In the genomic region with DNA sequence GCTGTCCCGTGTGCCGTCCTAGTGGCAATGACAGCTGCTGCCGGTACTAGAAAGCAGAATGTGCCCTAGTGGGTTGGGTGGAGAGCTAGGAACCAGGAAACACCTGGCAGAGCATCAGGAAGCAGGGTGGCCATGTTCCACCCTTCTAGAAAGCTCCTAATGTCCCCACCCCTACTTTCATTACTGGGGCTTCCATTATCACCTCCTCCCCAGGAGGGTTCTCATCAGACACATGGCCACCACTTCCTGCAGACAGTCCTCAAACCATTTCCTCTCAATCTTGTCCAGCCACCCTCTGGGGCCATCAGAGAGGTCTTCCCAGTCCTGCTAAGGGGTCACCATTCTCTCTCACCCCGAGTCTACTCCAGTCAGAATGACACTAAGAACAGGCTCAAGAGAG, we compare ENCODE assay signal across 8 mouse cellular contexts. TPM values are rescaled to one million over a fixed set of nuclear protein-coding genes. Genes with fewer than 3 reads are reported as not detected.
DNase-seq lines count a peak whose midpoint lies in the region; ATAC-seq lines count a peak whose summit lies in the region.

No protein-coding gene starts in this region.

- peaks cover 47% of the 10 kb centered on the region for H3K4me1 ChIP-seq in kidney, embryonic 15.5 days
- 0 out of 2 replicates have a peak, but pooled peaks cover 2% of the 10 kb centered on the region for H3K4me1 ChIP-seq in brown adipose tissue, adult 24 weeks (ENCODE audit: control insufficient read depth, insufficient read depth, insufficient read length, low read length)
- peaks cover 42% of the 10 kb centered on the region for H3K4me1 ChIP-seq in hindbrain, embryonic 14.5 days (replicated peaks; ENCODE audit: control insufficient read depth, insufficient read depth, low read length)
- peaks cover 41% of the 10 kb centered on the region for H3K4me1 ChIP-seq in midbrain, embryonic 16.5 days (ENCODE audit: control insufficient read depth, insufficient read depth, low read length)

- H3K4me3 ChIP-seq in kidney, embryonic 15.5 days (replicated peaks), result peak overlapping the region; percentile 99
- H3K4me3 ChIP-seq in brown adipose tissue, adult 24 weeks (ENCODE audit: insufficient read depth, low read depth, low read length), result peak overlapping the region; percentile 59
- peak overlapping the region; percentile 92 for H3K4me3 ChIP-seq in hindbrain, embryonic 14.5 days (replicated peaks; ENCODE audit: low read length)
- H3K4me3 ChIP-seq in midbrain, embryonic 16.5 days (ENCODE audit: low read depth, low read length), result peak overlapping the region; percentile 85

- peak overlapping the region; percentile 94 for H3K27ac ChIP-seq in kidney, embryonic 15.5 days
- peak overlapping the region; percentile 84 for H3K27ac ChIP-seq in brown adipose tissue, adult 24 weeks (replicated peaks; ENCODE audit: low read depth, low read length)
- no peak overlapping the region for H3K27ac ChIP-seq in hindbrain, embryonic 14.5 days
- no peak overlapping the region for H3K27ac ChIP-seq in midbrain, embryonic 16.5 days (ENCODE audit: low read length)

- H3K9me3 ChIP-seq in kidney, embryonic 15.5 days (replicated peaks), result no peaks in the 10 kb centered on the region
- H3K9me3 ChIP-seq in hindbrain, embryonic 14.5 days (ENCODE audit: control insufficient read depth, low read length), result no peaks in the 10 kb centered on the region
- H3K9me3 ChIP-seq in midbrain, embryonic 16.5 days (replicated peaks; ENCODE audit: control insufficient read depth, low read length, poor library complexity, severe bottlenecking), result no peaks in the 10 kb centered on the region

- H3K36me3 ChIP-seq in kidney, embryonic 15.5 days, result peaks cover 26% of the 10 kb centered on the region
- peaks cover 24% of the 10 kb centered on the region for H3K36me3 ChIP-seq in hindbrain, embryonic 14.5 days (replicated peaks; ENCODE audit: control insufficient read depth, insufficient read depth)
- peaks cover 11% of the 10 kb centered on the region; the same call in 1 of the 2 replicates for H3K36me3 ChIP-seq in midbrain, embryonic 16.5 days (ENCODE audit: control insufficient read depth, insufficient read depth, low read length)

- no peak for ATAC-seq in kidney, embryonic 15.5 days (replicated peaks; ENCODE audit: low FRiP score)
- ATAC-seq in hindbrain, embryonic 14.5 days (ENCODE audit: low FRiP score), result no peak
- no peak for ATAC-seq in midbrain, embryonic 16.5 days

- no peaks in the 10 kb centered on the region for H3K27me3 ChIP-seq in kidney, embryonic 15.5 days
- H3K27me3 ChIP-seq in hindbrain, embryonic 14.5 days (ENCODE audit: control insufficient read depth, insufficient read depth, low read length), result no peaks in the 10 kb centered on the region
- H3K27me3 ChIP-seq in midbrain, embryonic 16.5 days (ENCODE audit: control insufficient read depth, insufficient read depth, low read depth, low read length), result no peaks in the 10 kb centered on the region

- 48% methylated on average over 4 of the region's 4 CpGs for WGBS in kidney, embryonic 15.5 days
- 46% methylated on average over 4 of the region's 4 CpGs for WGBS in hindbrain, embryonic 14.5 days
- 69% methylated on average over 4 of the region's 4 CpGs for WGBS in midbrain, embryonic 16.5 days

- DNase-seq in kidney, postnatal 25 days, result no peak
- no peak for DNase-seq in hindbrain, embryonic 14.5 days (ENCODE audit: low spot score)
- DNase-seq in layer of hippocampus, adult 8-10 months (ENCODE audit: low spot score in 2 of 2), result no peak
- no peak for DNase-seq in layer of hippocampus, postnatal 14 days (ENCODE audit: low spot score in 2 of 2)
- DNase-seq in ovary, postnatal 10 days (ENCODE audit: low spot score), result no peak

- H3K9ac ChIP-seq in kidney, embryonic 15.5 days, result 0 out of 2 replicates have a peak overlapping the region, but pooled peaks have one; percentile 93
- H3K9ac ChIP-seq in hindbrain, embryonic 14.5 days, result peak overlapping the region; percentile 93
- H3K9ac ChIP-seq in midbrain, embryonic 16.5 days (ENCODE audit: low read depth, low read length), result no peak overlapping the region

- peak overlapping the region; percentile 95 for H3K4me2 ChIP-seq in kidney, embryonic 15.5 days
- H3K4me2 ChIP-seq in hindbrain, embryonic 14.5 days (replicated peaks), result peak overlapping the region; percentile 95
- peak overlapping the region; percentile 88 for H3K4me2 ChIP-seq in midbrain, embryonic 16.5 days (ENCODE audit: low read length)

RNA-seq across cellular contexts. Expression of a gene that starts 1.9 kb away (rescaled TPM):
- polyA plus RNA-seq in kidney, embryonic 15.5 days (2015; fragmentation: Nextera tagmentation; extraction: Ambion mirVana), result 11.9 and 13.2 TPM in 2 replicates
- polyA plus RNA-seq in brown adipose tissue, adult 24 weeks (2012; ENCODE audit: insufficient read depth, insufficient read length, missing spikeins), result 8.4 and 10.2 TPM in 2 replicates
- 12.9 and 15.1 TPM in 2 replicates for polyA plus RNA-seq in hindbrain, embryonic 14.5 days (2014; fragmentation: Nextera tagmentation; extraction: Ambion mirVana)
- 12.5 and 13.9 TPM in 2 replicates for polyA plus RNA-seq in midbrain, embryonic 16.5 days (2015; fragmentation: Nextera tagmentation; extraction: Ambion mirVana)
- 100 to 1,000 TPM in 1 of 4 experiments, 10 to 100 TPM in 3; 86.7 to 114 (median 92.3) TPM for total RNA-seq in layer of hippocampus, adult 8-10 months (2022)
- 10 to 100 TPM; 77.3 to 93.0 TPM for total RNA-seq in layer of hippocampus, postnatal 14 days (2021)

RNA-seq across cellular contexts. Expression of a gene that starts 37.1 kb away (rescaled TPM):
- polyA plus RNA-seq in kidney, embryonic 15.5 days (2015; fragmentation: Nextera tagmentation; extraction: Ambion mirVana), result 174 and 180 TPM in 2 replicates
- polyA plus RNA-seq in brown adipose tissue, adult 24 weeks (2012; ENCODE audit: insufficient read depth, insufficient read length, missing spikeins), result 79.2 and 79.9 TPM in 2 replicates
- 105 and 108 TPM in 2 replicates for polyA plus RNA-seq in hindbrain, embryonic 14.5 days (2014; fragmentation: Nextera tagmentation; extraction: Ambion mirVana)
- 114 TPM in 2 replicates for polyA plus RNA-seq in midbrain, embryonic 16.5 days (2015; fragmentation: Nextera tagmentation; extraction: Ambion mirVana)
- 100 to 1,000 TPM in 2 of 4 experiments, 10 to 100 TPM in 2; 76.9 to 121 (median 99.5) TPM for total RNA-seq in layer of hippocampus, adult 8-10 months (2022)
- 10 to 100 TPM; 67.8 to 71.8 TPM for total RNA-seq in layer of hippocampus, postnatal 14 days (2021)

RNA-seq across cellular contexts. Expression of a gene that starts 48.4 kb away (rescaled TPM):
- polyA plus RNA-seq in kidney, embryonic 15.5 days (2015; fragmentation: Nextera tagmentation; extraction: Ambion mirVana), result 0.87 and 1.1 TPM in 2 replicates
- polyA plus RNA-seq in brown adipose tissue, adult 24 weeks (2012; ENCODE audit: insufficient read depth, insufficient read length, missing spikeins), result 3.6 and 5.4 TPM in 2 replicates
- 0.83 and 1.0 TPM in 2 replicates for polyA plus RNA-seq in hindbrain, embryonic 14.5 days (2014; fragmentation: Nextera tagmentation; extraction: Ambion mirVana)
- polyA plus RNA-seq in midbrain, embryonic 16.5 days (2015; fragmentation: Nextera tagmentation; extraction: Ambion mirVana), result 0.75 and 0.78 TPM in 2 replicates
- total RNA-seq in layer of hippocampus, adult 8-10 months (2022), result 1 to 10 TPM; 6.6 to 9.4 (median 8.1) TPM
- total RNA-seq in layer of hippocampus, postnatal 14 days (2021), result 1 to 10 TPM; 5.0 to 6.1 TPM

Comparison
In these comparisons a context has a peak if more than half of its experiments do, and no peak if none do; other contexts are left out.
1. H3K27ac ChIP-seq: peak in kidney, embryonic 15.5 days (single experiment) and brown adipose tissue, adult 24 weeks (single experiment); none in hindbrain, embryonic 14.5 days (single experiment) and midbrain, embryonic 16.5 days (single experiment).
2. Peak in every context shown above with its lines, with median percentiles within 50 percentile points of each other: H3K4me2 ChIP-seq and H3K4me3 ChIP-seq.